Comparison of ENCODE assay signal across 26 mouse cellular contexts in the genomic region with DNA sequence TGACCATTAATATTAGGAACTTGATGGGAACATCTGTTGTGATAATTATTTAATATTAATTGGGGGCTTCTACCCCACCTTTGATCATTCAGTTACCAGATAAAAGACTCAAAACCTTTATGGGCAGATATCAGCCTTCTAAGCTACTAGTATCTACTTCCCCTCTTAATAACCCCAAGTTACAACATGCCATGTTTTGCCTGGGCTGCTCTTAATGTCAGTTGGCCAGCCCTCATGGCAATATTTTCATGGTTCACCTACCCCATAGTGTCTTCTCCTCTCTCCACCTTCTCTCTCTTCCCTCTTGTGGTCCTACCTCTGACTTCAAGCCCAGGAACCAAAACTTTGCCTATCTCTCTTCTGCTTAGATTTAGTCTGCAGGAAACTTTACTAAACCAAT.
"Had no signal": no experiment of that assay in that cellular context is flagged by ENCODE, and none has a peak within 500 bp of the region (broad histone marks: within the 10 kb centered on the region; RNA-seq: fewer than 3 reads in every experiment).

No protein-coding gene starts in this region.

- H3K4me2 ChIP-seq: heart, embryonic 11.5 days; heart, embryonic 13.5 days; heart, embryonic 15.5 days; hindbrain, embryonic 14.5 days; intestine, embryonic 15.5 days; limb, embryonic 12.5 days; liver, embryonic 11.5 days had no signal

- H3K27ac ChIP-seq: heart, adult 2 months; heart, embryonic 13.5 days; heart, embryonic 15.5 days; hindbrain, embryonic 14.5 days; intestine, embryonic 15.5 days; layer of hippocampus, adult 2 months; left cerebral cortex, adult 2 months; limb, embryonic 10.5 days; limb, embryonic 12.5 days had no signal

- H3K36me3 ChIP-seq: heart, embryonic 13.5 days; heart, embryonic 15.5 days; intestine, embryonic 15.5 days; limb, embryonic 10.5 days; limb, embryonic 12.5 days had no signal

- ATAC-seq: hindbrain, embryonic 16.5 days; inflammation-experienced regulatory T-cells, adult 6 months; intestine, embryonic 15.5 days; intestine, postnatal 0 days had no signal

- DNase-seq: gastrocnemius, adult 2 months; gastrocnemius, postnatal 10 days; gastrocnemius, postnatal 25 days; heart, adult 11 months; heart, adult 2 months; heart, postnatal 14 days; heart, postnatal 36 days; kidney, adult 18-20 months; kidney, adult 8-10 months; kidney, postnatal 10 days; kidney, postnatal 25 days; kidney, postnatal 4 days; liver had no signal

- H3K9ac ChIP-seq: heart, embryonic 13.5 days; heart, embryonic 15.5 days; hindbrain, embryonic 14.5 days; intestine, embryonic 15.5 days; limb, embryonic 12.5 days had no signal

- H3K4me3 ChIP-seq: gastrocnemius, adult 2 months; heart, adult 2 months; heart, embryonic 13.5 days; heart, embryonic 15.5 days; intestine, embryonic 15.5 days; layer of hippocampus, adult 2 months; left cerebral cortex, adult 2 months; limb, embryonic 10.5 days; limb, embryonic 12.5 days had no signal

- H3K4me1 ChIP-seq: intestine, embryonic 15.5 days; limb, embryonic 10.5 days; limb, embryonic 12.5 days had no signal

- H3K9me3 ChIP-seq: heart, embryonic 13.5 days; heart, embryonic 15.5 days; intestine, embryonic 15.5 days; limb, embryonic 10.5 days; limb, embryonic 12.5 days had no signal

- H3K27me3 ChIP-seq: heart, embryonic 13.5 days; heart, embryonic 15.5 days; intestine, embryonic 15.5 days; limb, embryonic 12.5 days had no signal
